Mouse (Mus musculus) limb, embryonic 14.5 days (tissue): ENCODE data around the gene Ntn1. TPM values are rescaled to one million over a fixed set of nuclear protein-coding genes. Genes with fewer than 3 reads are reported as not detected.

Experiments used
- ATAC-seq: fragments of 200-750 bp; cut with Nextera tagmentation; 2 replicates; pipeline ENCODE4 v1.8.0; 2017; ENCODE audit warnings: low read depth, moderate number of reproducible peaks, moderate TSS enrichment; ENCODE audit not compliant: low FRiP score
- DNase-seq: peaks from one replicate; pipeline ENCODE4 v3.0.0-alpha.2; 2015; ENCODE audit warnings: low spot score
- H3K27ac ChIP-seq: fragments of 300-500 bp; sonication (generic); replicated peaks from 2 replicates; pipeline ENCODE4 v1.5.1; 2014; ENCODE audit warnings: low read depth, mild to moderate bottlenecking, low read length, moderate library complexity, mixed read lengths
- H3K27me3 ChIP-seq: fragments of 300-500 bp; sonication (generic); 2 replicates; pipeline ENCODE4 v1.6.1; 2014; ENCODE audit warnings: low read length, mixed read lengths; ENCODE audit not compliant: control insufficient read depth, insufficient read depth
- H3K36me3 ChIP-seq: fragments of 300-500 bp; sonication (generic); 2 replicates; pipeline ENCODE4 v1.6.1; 2014; ENCODE audit warnings: mild to moderate bottlenecking, low read length, moderate library complexity, mixed read lengths; ENCODE audit not compliant: control insufficient read depth, insufficient read depth
- H3K4me1 ChIP-seq: fragments of 300-500 bp; sonication (generic); 2 replicates; pipeline ENCODE4 v1.6.1; 2014; ENCODE audit warnings: antibody characterized with exemption, low read length, mixed read lengths; ENCODE audit not compliant: control insufficient read depth, insufficient read depth
- H3K4me2 ChIP-seq: fragments of 300-500 bp; sonication (generic); replicated peaks from 2 replicates; pipeline ENCODE4 v1.6.1; 2014; ENCODE audit warnings: low read depth, mild to moderate bottlenecking, low read length, moderate library complexity; ENCODE audit not compliant: severe bottlenecking
- H3K4me3 ChIP-seq: fragments of 300-500 bp; sonication (generic); replicated peaks from 2 replicates; pipeline ENCODE4 v1.5.1; 2014; ENCODE audit warnings: low read length
- H3K9ac ChIP-seq: fragments of 300-500 bp; sonication (generic); 2 replicates; pipeline ENCODE4 v1.6.1; 2014; ENCODE audit warnings: mild to moderate bottlenecking, low read depth, low read length, moderate library complexity; ENCODE audit not compliant: severe bottlenecking
- H3K9me3 ChIP-seq: fragments of 300-500 bp; sonication (generic); 2 replicates; pipeline ENCODE4 v1.6.1; 2016; ENCODE audit warnings: low read length; ENCODE audit not compliant: control insufficient read depth
- POLR2A ChIP-seq: fragments of 200-500 bp; IDR thresholded peaks from 2 replicates; pipeline ENCODE4 v1.8.0; 2012; ENCODE audit warnings: inconsistent platforms, mild to moderate bottlenecking, moderate library complexity, borderline replicate concordance; ENCODE audit not compliant: insufficient read depth, insufficient read length; ENCODE audit errors: extremely low read depth
- WGBS: fragments of 180-500 bp; shearing (Covaris S2); extraction: QIAGEN DNeasy Blood & Tissue Kit; methylation state at CpG from one replicate; pipeline ENCODE4 v1.1.7; 2014; 5-methylcytosine and 5-hydroxymethylcytosine counted together
- polyA plus RNA-seq, 2 experiments: library from polyadenylated mRNA; depleted of rRNA in 1 of 2; stranded (reverse) in 1 of 2; unstranded in 1 of 2; fragments of >200 nt; fragmentation: Nextera tagmentation in 1 of 2; extraction: Ambion mirVana in 1 of 2; gene quantifications; 2 replicates each; pipeline versions ENCODE4 v1.2.1 to v1.2.3; 2012 to 2014

Gene Ntn1
- polyA plus RNA-seq, 2 experiments, result 4.7 to 18.5 TPM

DNA sequence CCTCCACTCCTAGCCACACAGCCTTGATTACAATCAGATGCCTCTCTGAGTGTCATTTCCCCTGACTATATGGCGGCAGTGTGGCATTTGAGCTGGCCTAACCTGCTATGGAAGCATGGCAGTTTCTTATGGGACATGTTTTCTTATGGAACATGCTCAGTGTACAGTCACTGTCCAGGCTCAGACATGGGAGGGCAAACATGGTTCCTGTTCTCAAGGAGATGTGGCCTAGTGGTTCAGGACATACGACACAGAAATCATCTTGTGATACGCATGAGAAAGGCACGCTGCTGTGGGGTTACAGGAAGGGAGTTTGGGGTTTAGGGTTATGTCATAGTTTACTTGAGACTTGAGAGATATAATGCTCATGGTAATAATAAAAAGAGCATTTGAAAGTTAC lies 35.0 kb upstream of the Ntn1 start:
- TF ChIP-seq POLR2A, result no peak
- H3K4me1 ChIP-seq, result no peaks in the 10 kb centered on the region
- no peak overlapping the region for H3K27ac ChIP-seq
- H3K4me2 ChIP-seq, result no peak overlapping the region
- no peaks in the 10 kb centered on the region for H3K9me3 ChIP-seq
- no peak for DNase-seq
- no peaks in the 10 kb centered on the region for H3K27me3 ChIP-seq
- no peak overlapping the region for H3K9ac ChIP-seq
- WGBS, result 95% methylated on average over 4 of the region's 4 CpGs
- no peak for ATAC-seq
- H3K4me3 ChIP-seq, result no peak overlapping the region
- H3K36me3 ChIP-seq, result no peaks in the 10 kb centered on the region

DNA sequence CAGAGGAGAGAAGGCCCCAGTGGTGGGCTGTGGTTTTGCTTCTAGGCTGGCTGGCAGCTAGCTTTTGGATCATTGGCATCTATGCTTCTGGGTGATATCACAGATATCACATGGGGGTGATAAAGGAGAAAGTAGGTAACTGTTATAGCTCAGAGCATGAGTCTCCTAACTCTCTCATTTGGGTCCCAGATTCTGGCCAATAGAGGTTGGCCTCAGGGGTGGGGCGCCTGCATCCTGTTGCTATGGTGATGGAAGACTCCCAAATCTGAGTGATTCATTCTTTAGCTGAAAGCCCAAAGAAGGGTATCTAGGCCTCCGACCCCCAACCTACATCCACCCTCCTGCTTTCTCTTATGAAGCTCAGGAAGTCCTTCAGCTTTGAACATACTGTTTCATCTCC lies 34.1 kb upstream of the Ntn1 start:
- 87% methylated on average over 2 of the region's 2 CpGs for WGBS
- DNase-seq, result no peak

DNA sequence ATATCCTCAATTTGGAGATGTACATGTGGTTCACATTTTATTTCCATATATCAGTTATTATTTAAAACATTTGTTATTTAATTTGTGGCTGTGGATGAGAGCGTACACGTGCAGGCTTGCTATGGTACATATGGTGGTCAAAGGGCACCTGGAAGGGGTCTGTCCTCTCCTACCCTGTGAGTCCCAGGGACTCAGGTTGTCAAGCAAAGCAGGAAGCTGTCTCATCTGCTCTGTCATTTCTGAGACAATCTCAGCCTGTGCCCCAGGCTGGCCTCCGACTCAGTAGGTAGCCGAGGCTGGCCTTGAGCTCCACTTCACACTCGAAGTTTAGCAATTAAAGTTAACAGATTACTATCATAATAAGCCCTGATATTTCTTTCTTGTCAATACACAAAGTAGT lies 32.9 kb upstream of the Ntn1 start:
- H3K27me3 ChIP-seq, result no peaks in the 10 kb centered on the region
- no peak for ATAC-seq
- no peak for TF ChIP-seq POLR2A
- H3K4me2 ChIP-seq, result no peak overlapping the region
- H3K9ac ChIP-seq, result no peak overlapping the region
- H3K4me1 ChIP-seq, result no peaks in the 10 kb centered on the region
- no peak overlapping the region for H3K27ac ChIP-seq
- WGBS, result 79% methylated on average over 5 of the region's 5 CpGs
- H3K36me3 ChIP-seq, result no peaks in the 10 kb centered on the region
- DNase-seq, result no peak
- H3K4me3 ChIP-seq, result no peak overlapping the region
- H3K9me3 ChIP-seq, result no peaks in the 10 kb centered on the region

More for the DNA sequence above, 34.1 kb upstream of the Ntn1 start:
- TF ChIP-seq POLR2A, result no peak
- ATAC-seq, result no peak
- no peak overlapping the region for H3K9ac ChIP-seq
- no peaks in the 10 kb centered on the region for H3K4me1 ChIP-seq
- no peaks in the 10 kb centered on the region for H3K9me3 ChIP-seq
- H3K27me3 ChIP-seq, result no peaks in the 10 kb centered on the region
- no peak overlapping the region for H3K27ac ChIP-seq
- no peaks in the 10 kb centered on the region for H3K36me3 ChIP-seq
- no peak overlapping the region for H3K4me2 ChIP-seq
- H3K4me3 ChIP-seq, result no peak overlapping the region

DNA sequence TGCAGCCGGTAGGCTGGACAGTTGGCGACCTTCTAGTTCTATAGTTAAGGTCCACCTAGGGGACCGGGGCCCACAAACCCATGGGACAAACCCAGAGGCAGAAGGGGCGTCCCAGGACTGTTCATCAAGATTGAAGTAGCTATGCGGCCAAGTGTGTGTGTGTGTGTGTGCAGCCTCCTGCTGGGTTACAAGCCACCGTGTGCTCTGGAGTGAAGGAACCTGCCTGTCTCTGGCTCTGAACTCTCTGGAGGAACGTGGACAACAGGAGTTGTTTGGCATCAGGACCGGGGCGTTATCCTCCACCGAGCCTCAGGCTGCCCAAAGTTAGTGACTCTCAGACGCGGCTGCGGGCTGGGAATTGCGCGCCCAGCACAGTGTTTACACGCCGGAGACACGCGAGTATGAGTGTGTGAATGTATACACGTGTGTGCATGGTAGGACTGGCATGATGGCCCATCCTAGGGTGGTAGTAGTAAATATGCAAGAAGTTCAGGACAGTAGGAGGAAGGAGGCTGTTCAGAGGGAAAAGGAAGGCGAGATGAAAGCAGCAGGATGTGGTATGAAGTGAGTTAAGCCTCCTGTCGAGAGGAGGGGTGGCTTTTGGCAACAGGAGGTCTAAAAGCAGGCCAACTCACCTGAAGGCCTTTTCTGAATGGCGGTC lies 31.9 kb upstream of the Ntn1 start:
- Histone ChIP-seq H3K27ac (no peak overlapping the region), H3K9ac (no peak overlapping the region), H3K4me1 (no peaks in the 10 kb centered on the region), H3K27me3 (no peaks in the 10 kb centered on the region), H3K9me3 (no peaks in the 10 kb centered on the region), H3K4me3 (peak overlapping the region; percentile 39), H3K4me2 (peak overlapping the region; percentile 61), H3K36me3 (no peaks in the 10 kb centered on the region)
- TF ChIP-seq POLR2A, result no peak
- ATAC-seq (no peak; the same call in 1 of the 2 replicates), DNase-seq (no peak)
- 31% methylated on average over 23 of the region's 23 CpGs for WGBS

DNA sequence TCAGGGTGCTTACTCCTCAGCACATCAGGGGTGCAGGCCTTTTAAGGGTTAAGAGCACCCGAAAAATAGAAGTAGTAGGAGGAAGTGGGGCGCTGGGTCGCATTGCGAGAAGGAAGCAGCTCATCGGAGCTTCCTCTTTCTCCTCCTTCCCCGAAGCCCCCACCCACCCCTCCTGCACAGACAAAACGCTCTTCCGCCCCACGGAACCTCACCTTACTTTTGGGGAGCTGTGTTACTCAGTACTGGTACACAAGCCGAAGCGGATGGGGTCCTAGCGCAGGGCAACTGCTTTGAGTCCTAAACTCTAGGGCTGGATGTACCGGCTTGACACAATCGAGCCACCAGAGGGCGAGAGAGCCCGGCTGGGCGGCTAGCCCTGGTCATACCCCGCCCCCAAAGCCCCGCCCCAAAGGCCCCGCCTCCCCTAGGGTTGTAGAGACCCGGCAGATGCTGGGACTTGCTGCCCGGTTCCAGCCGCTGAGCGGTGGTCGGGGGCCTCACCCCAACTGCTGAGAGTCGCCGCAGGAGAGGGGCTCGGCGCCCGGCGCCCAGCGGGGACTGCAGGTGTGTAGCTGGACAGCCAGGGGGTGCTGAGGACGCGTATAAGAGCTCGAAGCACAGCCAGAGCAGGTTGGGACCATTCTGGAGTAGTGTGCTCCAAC lies 31.2 kb upstream of the Ntn1 start, which contains the start of gene Pik3r5:
Gene Pik3r5, plus strand, starts transcription at position 423 of the 662 bp plus-strand sequence.
- peak within 1 kb of the TSS; percentile 39 for H3K4me3 ChIP-seq
- no peak for TF ChIP-seq POLR2A
- no peaks in the 10 kb centered on the region for H3K27me3 ChIP-seq
- 5% methylated on average over 35 of the region's 35 CpGs for WGBS
- H3K36me3 ChIP-seq, result no peaks in the 10 kb centered on the region
- no peaks in the 10 kb centered on the region for H3K4me1 ChIP-seq
- H3K4me2 ChIP-seq, result peak within 1 kb of the TSS; percentile 61
- DNase-seq (peak; percentile 90), ATAC-seq (peak; percentile 91)
- H3K9ac ChIP-seq, result peak within 1 kb of the TSS; percentile 56
- H3K9me3 ChIP-seq, result no peaks in the 10 kb centered on the region
- H3K27ac ChIP-seq, result no peak within 1 kb of the TSS
